Mouse (Mus musculus) naive thymus-derived CD4-positive, alpha-beta T cell, adult 2 months (primary cell): ENCODE measurements around the gene Serpinb6a.
"Not testable (repeated sequence)": the region's sequence is repeated elsewhere in the genome, so short reads cannot be mapped to it uniquely, and the experiment has no call there.

ENCODE experiments used
- DNase-seq: peaks from one replicate; pipeline ENCODE4 v3.0.0-alpha.2; 2011; ENCODE audit warnings: low read depth

Serpinb6a gene

GRCm38 (mm10) chr13:33989625-33990024, 13.0 kb downstream of the Serpinb6a start:
- no peak for DNase-seq

- DNase-seq = no peak
Observed at GRCm38 (mm10) chr13:33966574-33966973, 36.0 kb downstream of the Serpinb6a start.

GRCm38 (mm10) chr13:33966025-33966412, 36.6 kb downstream of the Serpinb6a start:
- no peak for DNase-seq

- peak; percentile 44 for DNase-seq
Observed at GRCm38 (mm10) chr13:33965056-33966024, 37.3 kb downstream of the Serpinb6a start.

- peak; percentile 46 for DNase-seq
Observed at GRCm38 (mm10) chr13:33964206-33965046, 38.2 kb downstream of the Serpinb6a start, which contains the start of gene Nqo2. Gene Nqo2, plus strand, starts transcription at chr13:33964687.

GRCm38 (mm10) chr13:33959771-33960170, 42.8 kb downstream of the Serpinb6a start:
- no peak for DNase-seq

GRCm38 (mm10) chr13:33956571-33957421, 45.8 kb downstream of the Serpinb6a start:
- DNase-seq = peak; percentile 74

GRCm38 (mm10) chr13:33952947-33953346, 49.6 kb downstream of the Serpinb6a start:
- DNase-seq = no peak

- no peak for DNase-seq
Observed at GRCm38 (mm10) chr13:33952075-33952449, 50.5 kb downstream of the Serpinb6a start.

GRCm38 (mm10) chr13:33951308-33952074, 51.1 kb downstream of the Serpinb6a start:
- DNase-seq = no peak

- DNase-seq = peak; percentile 19
Observed at GRCm38 (mm10) chr13:33942212-33942779, 60.3 kb downstream of the Serpinb6a start.

GRCm38 (mm10) chr13:33941288-33941808, 61.2 kb downstream of the Serpinb6a start:
- DNase-seq = no peak

- DNase-seq = not testable (repeated sequence)
Observed at GRCm38 (mm10) chr13:33937587-33937986, 65.0 kb downstream of the Serpinb6a start.

- no peak for DNase-seq
Observed at GRCm38 (mm10) chr13:33937151-33937550, 65.4 kb downstream of the Serpinb6a start.

- no peak for DNase-seq
Observed at GRCm38 (mm10) chr13:33935465-33936181, 67.0 kb downstream of the Serpinb6a start.

GRCm38 (mm10) chr13:33934743-33935142, 67.9 kb downstream of the Serpinb6a start:
- no peak for DNase-seq

- no peak for DNase-seq
Observed at GRCm38 (mm10) chr13:33930912-33931311, 71.7 kb downstream of the Serpinb6a start.

GRCm38 (mm10) chr13:33930281-33930680, 72.3 kb downstream of the Serpinb6a start:
- no peak for DNase-seq

- DNase-seq = no peak
Observed at GRCm38 (mm10) chr13:33921699-33922098, 80.9 kb downstream of the Serpinb6a start.

GRCm38 (mm10) chr13:33921041-33921440, 81.6 kb downstream of the Serpinb6a start:
- no peak for DNase-seq
